Comparison of ENCODE assay signal across 10 mouse cellular contexts in genomic region chr4:95821906-95822579, GRCm38 (mm10).
DNase-seq lines count a peak whose midpoint lies in the region; ATAC-seq and TF ChIP-seq lines count a peak whose summit lies in the region.
"Had no signal": no experiment of that assay in that cellular context is flagged by ENCODE, and none has a peak within 500 bp of the region (broad histone marks: within the 10 kb centered on the region; RNA-seq: fewer than 3 reads in every experiment).

No protein-coding gene starts in this region.

- H3K4me2 ChIP-seq in lung, postnatal 0 days (replicated peaks; ENCODE audit: low read depth, low read length), result no peak overlapping the region
- H3K4me2 ChIP-seq in embryonic facial prominence, embryonic 12.5 days (replicated peaks), result no peak overlapping the region; the same call in 1 of the 2 replicates

- no peak overlapping the region for H3K27ac ChIP-seq in lung, postnatal 0 days (ENCODE audit: low read length)
- H3K27ac ChIP-seq in embryonic facial prominence, embryonic 12.5 days, result peak overlapping the region; percentile 77
- no peak overlapping the region for H3K27ac ChIP-seq in kidney, adult 2 months (ENCODE audit: insufficient read depth, low read depth, low read length)

- no peak for TF ChIP-seq CTCF in lung, postnatal 0 days (IDR thresholded peaks at IDR 0.05)
- no peak for TF ChIP-seq CTCF in kidney, adult 2 months (conservative IDR thresholded peaks at IDR 0.05; ENCODE audit: insufficient read depth, insufficient read length, low read depth, low read length)

- peak; percentile 26 to 76 for DNase-seq in adrenal gland, adult (ENCODE audit: inconsistent age in 2 of 2, low spot score in 1 of 2)
- DNase-seq in adrenal gland, postnatal 4 days (ENCODE audit: low spot score in 2 of 2), result no peak
- DNase-seq in lung, postnatal 0 days (ENCODE audit: low spot score), result peak; percentile 52
- no peak for DNase-seq in lung, postnatal 10 days
- peak; percentile 12 for DNase-seq in lung, postnatal 36 days
- no peak for DNase-seq in cerebellum, postnatal 36 days
- DNase-seq in kidney, adult 2 months, result no peak
- DNase-seq: kidney, adult 8-10 months; thymus, postnatal 36 days had no signal

- H3K4me1 ChIP-seq in lung, postnatal 0 days (ENCODE audit: insufficient read depth, low read depth, low read length), result no peaks in the 10 kb centered on the region
- peaks cover 21% of the 10 kb centered on the region for H3K4me1 ChIP-seq in embryonic facial prominence, embryonic 12.5 days
- H3K4me1 ChIP-seq in kidney, adult 2 months (ENCODE audit: control insufficient read depth, insufficient read depth, low read length), result no peaks in the 10 kb centered on the region

- peak; percentile 44; the same call in 1 of the 2 replicates for ATAC-seq in lung, postnatal 0 days
- peak; percentile 83; the same call in 1 of the 2 replicates for ATAC-seq in embryonic facial prominence, embryonic 12.5 days (ENCODE audit: insufficient number of reproducible peaks, insufficient read depth, low FRiP score, low TSS enrichment)

- no peak for TF ChIP-seq EP300 in lung, postnatal 0 days (IDR thresholded peaks at IDR 0.05)

- WGBS in lung, postnatal 0 days, result 65% methylated on average over 3 of the region's 3 CpGs
- WGBS in embryonic facial prominence, embryonic 12.5 days, result 39% methylated on average over 3 of the region's 3 CpGs
- WGBS in kidney, adult 2 months, result 80% methylated on average over 3 of the region's 3 CpGs

- no peaks in the 10 kb centered on the region for H3K36me3 ChIP-seq in lung, postnatal 0 days (ENCODE audit: insufficient read depth, low read length)
- no peaks in the 10 kb centered on the region for H3K36me3 ChIP-seq in embryonic facial prominence, embryonic 12.5 days
- H3K36me3 ChIP-seq in kidney, adult 2 months (ENCODE audit: control insufficient read depth, insufficient read depth, low read length), result no peaks in the 10 kb centered on the region

- TF ChIP-seq POLR2A in kidney, adult 2 months (IDR thresholded peaks at IDR 0.05; ENCODE audit: low read depth, low read length), result no peak

- no peaks in the 10 kb centered on the region for H3K9me3 ChIP-seq in lung, postnatal 0 days (ENCODE audit: low read length)
- H3K9me3 ChIP-seq in embryonic facial prominence, embryonic 12.5 days, result no peaks in the 10 kb centered on the region

- H3K4me3 ChIP-seq in lung, postnatal 0 days (ENCODE audit: low read depth, low read length), result no peak overlapping the region
- H3K4me3 ChIP-seq in embryonic facial prominence, embryonic 12.5 days, result no peak overlapping the region
- no peak overlapping the region for H3K4me3 ChIP-seq in kidney, adult 2 months (ENCODE audit: insufficient read depth, low read depth, low read length)

- no peaks in the 10 kb centered on the region for H3K27me3 ChIP-seq in lung, postnatal 0 days (replicated peaks; ENCODE audit: insufficient read depth, low read length)
- H3K27me3 ChIP-seq in embryonic facial prominence, embryonic 12.5 days, result no peaks in the 10 kb centered on the region
- no peaks in the 10 kb centered on the region for H3K27me3 ChIP-seq in kidney, adult 2 months (replicated peaks; ENCODE audit: control insufficient read depth, insufficient read depth, low read length)

- no peak overlapping the region for H3K9ac ChIP-seq in lung, postnatal 0 days (replicated peaks; ENCODE audit: low read depth)
- no peak overlapping the region for H3K9ac ChIP-seq in embryonic facial prominence, embryonic 12.5 days

Comparison
In these comparisons a context has a peak if more than half of its experiments do, and no peak if none do; other contexts are left out.
1. DNase-seq: peak in adrenal gland, adult (2 of 2), lung, postnatal 0 days (single experiment) and lung, postnatal 36 days (single experiment); none in adrenal gland, postnatal 4 days (0 of 2), lung, postnatal 10 days (single experiment), cerebellum, postnatal 36 days (0 of 2) and kidney, adult 2 months (single experiment).